Mouse (Mus musculus) embryo, embryonic 10.5 days (tissue): ENCODE measurements around the gene Dixdc1.
A peak's percentile ranks its signal among the peaks of the same experiment; 100 is the strongest.

Source experiments
- DNase-seq: peaks from one replicate; pipeline ENCODE4 v3.0.0-alpha.2; 2015; ENCODE audit warnings: low spot score

Dixdc1 gene

DNA sequence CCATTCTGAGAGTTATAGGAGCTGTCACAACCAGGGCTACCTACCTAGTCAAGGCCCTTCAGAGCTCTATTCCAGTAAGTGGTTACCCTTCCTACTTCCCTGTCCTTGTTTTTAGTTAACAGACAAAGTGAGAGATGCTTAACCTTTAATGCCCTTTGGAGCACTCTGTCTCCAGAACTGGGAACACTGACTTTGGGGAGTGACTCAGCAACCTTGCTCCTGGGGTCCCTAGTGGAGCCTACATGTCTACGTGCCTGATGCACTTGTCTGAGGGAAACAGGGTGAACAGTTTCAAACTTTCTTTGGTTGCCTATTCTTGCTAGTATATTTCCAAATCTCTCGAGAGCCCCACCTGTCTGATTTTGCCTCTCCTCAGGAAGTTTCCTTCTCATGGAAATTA is 3.4 kb upstream of the Dixdc1 start:
- DNase-seq = no peak

DNA sequence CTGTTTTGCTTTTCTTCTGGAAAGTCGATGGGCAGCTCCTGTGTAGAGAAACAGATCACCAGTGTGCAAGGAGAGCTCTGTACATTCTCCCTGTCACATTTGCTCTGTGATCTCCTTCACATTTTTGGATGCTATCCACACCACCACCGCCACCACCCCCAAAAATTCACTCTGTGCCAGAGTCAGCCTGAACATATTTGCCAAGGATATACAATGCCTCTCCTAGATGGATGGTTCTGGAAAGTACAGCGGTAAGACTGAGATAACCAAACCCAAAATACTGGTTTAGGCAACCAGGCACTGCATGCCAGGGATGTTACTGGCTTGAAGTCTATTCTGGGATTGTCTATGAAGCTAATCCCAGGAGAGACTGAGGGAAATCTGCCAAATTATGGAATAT is 2.9 kb upstream of the Dixdc1 start:
- DNase-seq = no peak

DNA sequence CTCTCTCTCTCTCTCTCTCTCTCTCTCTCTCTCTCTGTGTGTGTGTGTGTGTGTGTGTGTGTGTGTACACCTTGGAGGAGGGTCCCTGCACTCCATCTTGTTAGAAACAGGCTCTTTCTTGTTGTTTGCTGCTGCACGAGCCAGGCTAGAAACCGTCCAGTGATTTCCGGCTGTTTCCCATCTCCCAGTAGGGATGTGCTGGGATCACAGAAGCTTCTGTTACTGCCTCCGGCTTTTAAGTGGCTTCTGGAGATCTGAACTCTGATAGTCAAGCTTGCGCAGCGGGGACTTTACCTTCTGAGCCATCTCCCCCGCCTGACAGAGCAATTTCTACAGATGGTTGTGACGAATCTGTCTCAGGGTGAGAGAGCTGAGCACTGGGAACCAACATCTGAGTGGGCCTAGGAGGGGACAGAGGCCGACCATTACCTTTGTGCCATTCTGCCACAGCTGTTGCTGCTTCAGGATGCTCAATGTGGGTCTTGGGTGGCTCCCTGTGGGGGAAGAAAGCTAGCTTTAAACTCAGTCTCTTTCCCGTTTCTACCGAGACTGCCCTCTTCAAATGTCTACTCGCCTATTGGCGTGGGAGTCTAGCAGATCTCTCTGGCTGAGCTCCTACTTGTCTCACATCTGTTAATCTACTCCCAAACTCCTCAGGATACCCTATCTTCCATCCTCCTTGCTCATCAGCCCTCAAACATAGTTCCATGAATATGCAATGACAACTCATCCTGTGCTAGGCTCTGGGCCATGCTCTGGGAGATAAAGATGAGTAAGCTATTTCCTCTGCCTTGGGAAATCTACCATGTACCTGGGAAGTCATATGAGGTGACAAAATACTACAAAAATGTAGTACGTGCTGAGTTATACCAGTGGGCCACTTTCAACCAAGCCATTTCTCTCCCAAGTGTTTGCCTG is 1.8 kb upstream of the Dixdc1 start:
- DNase-seq = no peak

DNA sequence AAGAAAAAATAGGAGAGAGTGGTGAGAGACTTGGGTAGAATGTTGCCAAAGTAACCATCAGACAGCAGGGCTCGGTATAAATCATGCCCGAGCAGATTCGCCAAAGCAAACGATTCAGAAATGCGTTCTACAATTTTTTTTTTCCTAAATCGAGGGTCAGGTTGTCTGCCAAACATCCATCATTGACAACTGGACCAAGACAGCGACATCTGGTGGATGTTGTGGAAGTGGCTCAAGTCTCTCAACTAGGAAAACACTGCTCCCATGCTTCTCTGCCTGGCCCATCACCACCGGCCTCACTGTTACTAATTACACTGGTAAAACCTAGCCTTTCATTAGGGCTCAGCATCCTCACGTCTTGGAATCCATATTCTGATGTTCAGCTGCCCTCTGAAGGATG is 4.3 kb downstream of the Dixdc1 start:
- DNase-seq = peak; percentile 84

DNA sequence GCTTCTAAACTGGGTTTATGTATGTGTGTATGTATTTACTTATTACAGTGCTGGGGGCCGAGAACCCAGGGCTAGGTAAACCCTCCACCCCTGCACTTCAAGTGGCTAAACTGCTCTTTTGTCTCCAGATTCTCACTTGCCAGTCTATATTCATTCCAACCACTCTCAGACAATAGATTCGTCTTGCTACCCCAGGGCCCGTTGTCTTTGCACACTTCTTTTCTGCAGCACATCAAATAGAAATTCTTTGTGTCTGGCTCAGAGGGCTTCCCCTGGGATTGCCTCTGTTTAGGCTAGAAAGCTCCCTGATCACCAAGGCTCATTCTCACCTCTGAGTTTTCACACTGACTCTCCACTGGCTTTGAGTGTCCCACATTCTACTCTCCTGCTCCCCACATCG is 6.8 kb downstream of the Dixdc1 start:
- peak; percentile 53 for DNase-seq

DNA sequence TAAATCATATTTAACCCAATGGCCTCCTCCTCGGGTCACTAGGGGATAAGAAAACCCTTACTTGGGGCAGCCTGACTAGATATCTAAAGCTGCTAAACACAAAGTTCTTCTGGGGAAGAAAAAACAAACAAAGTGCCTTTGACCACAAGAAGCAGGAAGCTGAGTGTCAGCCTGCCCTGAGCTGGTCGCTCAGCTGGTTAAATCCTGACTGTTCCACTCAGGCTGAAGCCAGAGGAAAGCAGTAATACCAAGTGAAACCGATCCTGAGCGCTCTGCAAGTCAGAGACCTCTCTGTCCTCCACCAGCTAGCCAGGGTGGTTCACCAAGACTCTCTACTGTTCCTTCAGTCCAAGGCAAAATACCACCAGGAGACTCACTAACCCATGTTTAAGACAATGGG is 9.7 kb downstream of the Dixdc1 start:
- no peak for DNase-seq

DNA sequence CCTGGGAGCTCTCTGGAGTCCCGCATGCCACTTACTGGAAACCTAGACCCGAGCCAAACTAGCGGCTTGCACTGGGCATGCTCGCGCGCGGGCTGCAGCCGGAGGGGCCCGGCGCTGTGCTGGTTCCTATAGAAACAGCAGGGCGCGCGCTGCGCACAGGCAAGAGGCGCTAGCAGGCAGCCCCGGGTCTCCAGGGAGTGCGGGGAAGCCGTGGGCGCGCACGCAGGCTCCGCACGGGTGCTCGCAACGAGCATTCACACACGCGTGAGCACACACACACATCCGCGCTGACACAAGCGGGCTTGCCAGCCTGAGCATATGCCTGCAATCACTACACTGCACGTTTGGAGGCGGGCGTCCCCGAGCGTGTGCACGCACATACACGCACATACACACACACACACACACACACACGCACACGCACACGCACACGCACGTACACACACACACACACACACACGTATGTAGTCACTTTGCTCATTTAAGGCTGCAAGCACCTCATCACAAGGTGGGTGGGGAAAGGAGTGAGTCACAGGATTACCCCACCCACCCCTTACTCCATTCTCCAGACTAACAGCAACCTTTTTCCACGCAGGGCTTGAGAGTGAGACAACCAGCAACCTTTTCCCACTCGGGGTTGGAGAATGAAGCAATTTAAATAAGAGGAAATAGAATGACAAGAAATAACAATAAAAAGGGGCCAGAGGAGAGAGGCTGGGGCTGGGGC is 11.2 kb downstream of the Dixdc1 start:
- peak; percentile 89 for DNase-seq

DNA sequence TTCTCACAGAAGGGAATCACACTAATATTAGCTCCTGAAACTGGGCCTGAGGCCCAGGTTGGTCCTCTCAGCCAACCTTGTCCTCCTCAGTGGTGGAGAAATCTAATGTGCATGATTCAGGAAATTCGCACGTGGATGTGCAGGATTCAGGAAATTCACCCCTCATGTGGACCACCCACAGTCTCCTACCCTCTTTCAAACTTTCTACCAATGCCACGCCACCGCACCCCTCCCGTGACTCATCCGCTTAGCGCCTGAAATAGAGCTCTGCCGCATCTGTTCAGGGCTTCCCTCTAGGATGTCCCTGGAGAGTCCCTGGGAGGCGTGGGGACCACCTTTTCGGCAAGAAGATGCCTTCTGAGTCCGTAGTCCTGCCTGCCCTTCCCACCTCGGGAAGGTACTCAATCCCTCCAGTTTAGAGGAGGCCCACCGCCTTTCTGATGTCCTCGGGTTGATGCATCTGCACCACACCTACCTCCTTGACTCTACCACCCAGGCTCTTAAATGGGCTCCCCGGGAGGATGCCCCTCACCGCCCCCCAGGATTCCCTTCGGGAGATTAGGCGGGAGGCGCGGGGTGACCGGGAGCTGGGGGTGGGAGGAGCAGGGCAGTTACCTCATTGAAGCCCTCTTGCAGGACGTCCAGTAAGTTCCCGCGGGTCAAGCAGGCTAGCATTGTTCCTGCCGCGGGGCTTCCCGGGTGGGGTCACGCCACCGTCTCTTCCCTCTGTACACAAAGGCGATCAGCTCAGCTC is 12.0 kb downstream of the Dixdc1 start:
- peak; percentile 66 for DNase-seq

DNA sequence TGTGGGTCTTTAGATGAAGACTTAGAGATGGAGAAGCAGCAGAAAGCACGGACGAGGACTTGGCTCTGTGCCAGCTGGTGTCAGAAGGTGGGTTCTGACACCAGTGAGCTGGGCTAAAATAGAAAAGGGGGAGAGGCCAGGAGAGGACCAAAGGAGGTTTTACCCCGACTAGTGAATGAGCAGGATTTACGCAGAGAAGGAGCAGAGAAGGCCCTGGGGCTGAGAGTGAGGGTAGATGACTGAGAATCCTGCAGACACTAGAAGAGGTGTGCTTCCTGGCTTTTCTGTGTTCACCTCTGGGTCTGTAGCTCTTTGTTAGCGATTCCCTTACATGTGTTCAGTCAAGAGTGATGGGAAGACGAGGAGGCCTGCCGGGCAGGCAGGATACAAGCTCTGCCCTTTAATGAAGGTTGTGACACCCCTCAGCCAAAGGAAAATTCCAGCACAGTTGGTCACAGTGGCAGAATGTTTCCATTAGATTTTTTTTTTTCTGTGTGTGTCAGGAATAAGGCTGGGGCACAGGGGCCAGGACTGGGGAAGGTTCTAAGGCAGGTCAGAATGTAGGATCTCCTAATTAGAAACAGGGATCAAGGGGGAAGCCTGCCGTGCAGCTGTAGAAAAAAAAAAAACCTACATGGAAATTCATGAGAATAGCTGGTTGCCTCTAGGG is 13.3 kb downstream of the Dixdc1 start:
- DNase-seq = peak; percentile 55

DNA sequence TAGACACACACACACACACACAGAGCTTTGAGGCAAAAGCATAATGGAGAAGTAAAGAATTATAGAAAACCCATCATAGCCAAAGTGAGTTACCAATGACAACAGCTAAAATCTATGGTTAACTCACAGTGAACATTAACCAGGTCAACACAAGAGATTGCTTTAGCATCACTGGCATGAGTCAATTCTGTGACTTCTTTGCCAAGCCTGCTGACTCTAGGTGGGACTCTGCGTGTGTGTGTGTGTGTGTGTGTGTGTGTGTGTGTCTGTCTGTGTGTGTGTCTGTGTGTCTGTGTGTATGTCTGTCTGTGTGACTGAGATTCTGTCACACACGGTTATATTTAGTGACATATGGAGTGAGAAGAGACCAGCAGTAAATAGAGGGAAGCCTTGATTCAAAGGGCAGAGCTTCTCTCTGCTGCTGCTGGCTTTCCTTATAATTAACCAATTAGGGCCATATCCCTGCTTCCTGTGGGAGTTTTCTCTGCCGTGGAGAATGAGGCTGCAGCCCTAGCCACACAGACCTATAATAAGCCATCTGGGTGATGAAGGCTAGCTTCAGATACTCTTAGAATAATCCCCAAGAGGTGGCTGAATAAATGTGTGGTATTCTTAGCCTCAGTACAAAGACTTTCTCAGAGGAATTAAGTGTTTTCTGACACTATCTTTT is 14.5 kb downstream of the Dixdc1 start:
- no peak for DNase-seq

DNA sequence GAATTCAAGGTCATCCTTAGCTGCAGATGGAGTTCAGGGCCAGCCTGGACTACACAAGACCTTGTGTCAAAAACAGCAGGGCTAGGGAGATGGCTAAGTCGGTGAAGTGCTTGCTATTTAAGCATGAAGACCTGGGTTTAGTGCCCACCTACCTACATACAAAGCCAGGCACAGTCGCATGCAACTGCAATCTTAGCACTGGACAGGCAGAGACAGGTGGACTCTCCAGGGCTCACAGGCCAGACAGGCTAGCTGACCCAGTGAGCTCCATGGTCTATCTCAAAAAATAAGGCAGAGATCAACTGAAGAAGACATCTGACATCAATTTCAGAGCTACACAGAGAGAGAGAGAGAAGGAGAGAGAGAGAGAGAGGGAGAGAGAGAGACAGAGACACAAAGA is 15.2 kb downstream of the Dixdc1 start:
- DNase-seq = no peak

DNA sequence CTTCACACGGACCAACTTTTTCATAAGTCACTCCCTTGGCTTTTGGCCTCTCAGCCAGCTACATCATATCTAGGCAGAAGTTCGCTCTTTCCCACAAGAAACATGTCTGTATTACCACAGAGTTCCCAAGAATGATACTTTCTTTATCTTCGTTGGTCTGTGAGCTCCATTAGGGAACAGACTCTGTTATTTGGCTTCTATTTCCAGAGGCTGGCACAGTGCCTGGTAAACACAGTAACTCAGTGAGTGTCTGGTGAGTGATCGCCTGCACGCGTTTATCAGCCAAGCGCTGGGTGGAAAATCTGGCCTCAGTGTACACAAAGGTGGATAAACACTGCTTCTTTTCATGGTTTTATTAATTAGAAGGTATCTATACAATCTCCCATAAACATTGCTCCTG is 15.9 kb downstream of the Dixdc1 start:
- no peak for DNase-seq

DNA sequence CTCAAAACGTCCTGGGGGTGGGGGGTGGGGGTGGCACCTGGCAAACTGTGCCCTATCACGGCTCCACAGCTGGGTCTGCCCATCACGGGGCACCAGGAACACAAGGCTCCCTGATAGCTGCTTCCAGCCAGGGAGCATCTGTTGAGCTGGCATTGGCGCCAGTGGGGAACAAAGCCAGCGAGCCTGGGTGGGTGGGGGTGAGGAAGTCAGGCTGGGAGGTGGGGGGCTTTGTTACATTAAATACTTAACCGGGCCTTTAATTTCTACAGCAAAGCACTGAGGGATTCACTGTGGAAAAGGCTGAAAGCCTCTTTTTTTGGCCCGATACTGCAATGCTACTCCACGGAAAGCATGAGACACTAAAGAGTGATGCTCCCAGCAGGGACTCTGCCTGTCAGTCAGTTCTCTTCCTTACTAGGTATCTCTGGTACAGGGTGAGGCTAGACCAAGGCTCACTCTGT is 16.8 kb downstream of the Dixdc1 start:
- DNase-seq = no peak

DNA sequence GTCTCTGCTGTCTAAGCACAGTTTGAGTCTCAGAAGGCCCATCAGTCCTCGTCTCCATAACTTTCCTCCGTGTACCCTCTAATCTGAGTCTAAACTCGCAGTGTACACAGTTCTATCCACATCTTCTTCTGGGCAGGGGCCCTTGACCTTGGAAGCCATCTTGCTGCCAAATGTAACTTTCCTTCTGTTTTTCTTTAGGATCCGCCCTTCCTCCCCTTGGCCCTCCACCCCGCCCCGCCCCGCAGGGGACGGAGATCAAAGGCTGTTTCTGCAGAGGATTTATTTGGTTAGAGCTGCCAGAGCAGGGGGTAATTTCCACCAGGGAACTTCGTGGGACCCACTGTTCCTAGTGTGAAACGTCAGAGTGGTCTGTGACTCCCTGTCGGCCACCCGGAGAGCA is 18.3 kb downstream of the Dixdc1 start:
- DNase-seq = no peak

DNA sequence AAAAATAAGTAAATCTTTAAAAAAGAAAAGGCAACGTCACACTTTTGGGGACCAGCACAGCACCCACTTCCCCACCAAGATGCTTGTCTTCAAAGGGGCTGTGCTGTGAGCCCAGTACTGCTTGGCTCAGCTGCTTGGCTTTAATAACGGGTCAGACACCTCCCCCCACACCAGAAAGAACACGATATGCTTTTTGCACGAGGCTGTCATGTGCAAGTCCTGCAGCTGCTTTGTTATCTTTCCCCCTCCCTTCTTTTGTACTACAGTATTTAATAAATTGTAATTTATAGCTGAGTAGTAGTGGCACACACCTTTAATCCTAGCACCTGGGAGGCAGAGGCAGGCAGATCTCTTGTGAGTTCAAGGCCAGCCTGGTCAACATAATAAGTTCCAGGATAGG is 20.4 kb downstream of the Dixdc1 start:
- no peak for DNase-seq

DNA sequence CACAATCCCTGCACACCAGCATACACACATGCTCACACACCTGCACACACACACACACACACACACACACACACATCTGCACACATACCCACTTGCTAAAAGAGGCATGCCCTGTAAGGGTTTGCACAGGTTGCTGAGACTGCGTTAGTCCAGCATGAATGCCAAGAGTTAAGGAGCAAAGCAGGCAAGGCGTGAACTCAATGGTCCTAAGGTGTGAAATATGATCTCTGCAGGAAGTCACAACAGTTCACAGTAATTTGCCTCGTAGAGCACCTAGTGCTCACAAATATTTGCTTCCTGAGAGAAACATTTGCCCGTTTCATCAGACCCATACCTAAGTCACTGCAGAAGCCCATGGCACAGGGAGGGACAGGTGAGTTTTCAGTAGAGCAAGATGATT is 25.1 kb downstream of the Dixdc1 start:
- no peak for DNase-seq

DNA sequence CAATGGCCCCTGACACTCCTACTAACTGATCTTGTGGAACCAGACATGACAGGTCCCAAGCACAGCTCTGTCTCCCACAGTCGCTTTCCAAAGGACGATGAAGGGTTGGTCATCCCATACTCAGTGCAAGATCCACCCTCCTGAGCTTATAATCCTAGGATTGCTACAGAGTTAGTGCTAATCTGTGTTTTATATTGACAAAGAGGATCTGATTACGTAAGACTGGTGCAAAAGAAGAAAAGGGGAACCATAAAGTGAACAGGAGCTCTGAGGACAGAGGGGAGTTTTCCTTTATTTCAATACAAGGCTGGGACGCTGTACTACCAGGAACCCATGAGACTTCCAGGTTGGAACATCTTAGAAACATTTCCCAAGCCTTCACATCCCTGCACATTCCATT is 28.0 kb downstream of the Dixdc1 start:
- no peak for DNase-seq

DNA sequence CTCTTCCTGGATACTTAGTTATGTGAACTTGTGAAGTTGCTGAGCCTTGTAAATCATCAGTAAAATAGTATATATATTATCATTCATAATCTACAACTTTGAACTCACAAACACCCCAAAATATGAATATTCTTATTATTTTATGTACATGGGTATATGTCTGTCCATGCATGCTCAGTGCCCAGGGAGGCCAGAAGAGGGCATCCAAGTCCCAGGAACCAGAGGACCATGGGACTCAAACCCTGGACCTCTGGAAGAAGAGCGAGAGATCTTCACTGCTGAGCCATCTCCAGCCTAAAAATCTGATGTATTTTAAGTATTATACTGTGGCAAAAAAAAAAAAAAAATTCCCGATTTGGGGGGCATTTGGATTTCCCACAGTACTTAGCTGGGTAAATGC is 30.2 kb downstream of the Dixdc1 start:
- peak; percentile 69 for DNase-seq

DNA sequence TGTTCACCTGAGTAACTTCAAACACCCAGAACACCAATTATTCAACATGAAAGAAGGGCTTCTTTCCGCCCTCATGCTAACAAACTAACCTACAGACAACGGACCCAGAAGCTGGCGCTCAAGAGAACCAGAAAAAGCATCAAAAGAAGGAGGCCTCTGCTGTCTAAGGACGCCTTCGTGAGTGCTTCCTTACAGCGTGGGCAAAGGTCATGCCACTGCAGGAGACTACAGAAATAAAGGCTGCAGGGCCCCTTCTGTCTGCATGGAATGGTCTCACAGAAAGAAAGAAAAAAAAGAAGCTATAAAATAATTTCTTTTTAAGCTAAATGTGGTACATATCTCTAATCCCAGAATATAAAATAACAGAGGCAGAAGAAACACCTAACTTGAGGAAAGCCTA is 34.4 kb downstream of the Dixdc1 start:
- no peak for DNase-seq

DNA sequence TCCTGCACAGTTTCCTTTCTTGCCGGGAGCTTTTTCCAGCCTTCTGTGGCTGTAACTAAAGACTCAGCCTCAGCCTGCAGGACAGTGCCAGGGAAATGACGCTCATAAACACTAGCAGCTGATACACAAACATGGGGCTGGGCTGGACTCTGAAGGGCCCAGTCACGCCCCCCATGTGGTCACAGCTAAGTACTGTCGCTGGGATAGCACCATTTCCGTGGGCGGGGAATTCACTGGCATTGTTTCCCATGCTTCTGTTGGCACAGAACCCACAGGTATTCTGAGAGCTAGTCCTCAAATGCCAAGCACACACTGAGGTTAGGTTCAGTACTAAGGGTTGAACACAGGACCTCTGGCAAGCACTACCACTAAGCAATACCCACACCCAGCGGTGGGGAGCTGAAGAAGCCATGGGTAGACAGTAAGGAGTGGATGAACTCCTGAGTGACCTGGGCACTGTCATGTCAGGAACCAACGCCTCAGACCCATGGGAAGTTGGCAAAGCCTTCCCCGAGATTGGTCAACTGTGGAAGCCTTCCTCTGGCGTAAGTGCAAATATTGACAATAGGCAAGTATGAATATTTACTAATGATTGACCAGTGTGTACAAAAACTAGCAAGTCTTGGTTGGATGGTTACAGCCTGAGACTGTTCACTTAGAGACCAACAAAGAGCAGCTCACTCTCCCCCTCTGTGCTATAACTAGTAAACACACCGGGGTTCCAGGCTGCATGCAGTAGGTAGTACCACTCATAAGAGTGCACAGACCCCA is 38.2 kb downstream of the Dixdc1 start:
- DNase-seq = no peak
